Mouse (Mus musculus) heart, embryonic 13.5 days (tissue): ENCODE measurements around the gene Ldlrad3. TPM values are rescaled to one million over a fixed set of nuclear protein-coding genes. Genes with fewer than 3 reads are reported as not detected.

Source experiments
- ATAC-seq: fragments of 200-750 bp; cut with Nextera tagmentation; 2 replicates; pipeline ENCODE4 v1.8.0; 2017; ENCODE audit warnings: moderate TSS enrichment; ENCODE audit not compliant: insufficient number of reproducible peaks, low FRiP score, low TSS enrichment; ENCODE audit errors: extremely low read depth
- H3K27ac ChIP-seq: fragments of 300-500 bp; sonication (generic); replicated peaks from 2 replicates; pipeline ENCODE4 v1.5.1; 2015; ENCODE audit warnings: moderate library complexity, mild to moderate bottlenecking, inconsistent platforms
- H3K27me3 ChIP-seq: fragments of 300-500 bp; sonication (generic); replicated peaks from 2 replicates; pipeline ENCODE4 v1.6.1; 2015; ENCODE audit warnings: mild to moderate bottlenecking, inconsistent platforms
- H3K36me3 ChIP-seq: fragments of 300-500 bp; sonication (generic); 2 replicates; pipeline ENCODE4 v1.6.1; 2015; ENCODE audit warnings: mild to moderate bottlenecking, inconsistent platforms
- H3K4me1 ChIP-seq: fragments of 300-500 bp; sonication (generic); 2 replicates; pipeline ENCODE4 v1.6.1; 2015; ENCODE audit warnings: inconsistent platforms
- H3K4me2 ChIP-seq: fragments of 300-500 bp; sonication (generic); 2 replicates; pipeline ENCODE4 v1.6.1; 2015; ENCODE audit warnings: inconsistent platforms, mild to moderate bottlenecking, moderate library complexity
- H3K4me3 ChIP-seq: fragments of 300-500 bp; sonication (generic); 2 replicates; pipeline ENCODE4 v1.5.1; 2015; ENCODE audit warnings: moderate library complexity, mild to moderate bottlenecking, inconsistent platforms
- H3K9ac ChIP-seq: fragments of 300-500 bp; sonication (generic); 2 replicates; pipeline ENCODE4 v1.6.1; 2015; ENCODE audit warnings: inconsistent platforms, mild to moderate bottlenecking, moderate library complexity
- H3K9me3 ChIP-seq: fragments of 300-500 bp; sonication (generic); 2 replicates; pipeline ENCODE4 v1.6.1; 2016; ENCODE audit warnings: inconsistent platforms
- WGBS: fragments of 180-500 bp; shearing (Covaris S2); methylation state at CpG from one replicate; pipeline ENCODE4 v1.1.7; 2015; ENCODE audit warnings: mixed read lengths; 5-methylcytosine and 5-hydroxymethylcytosine counted together
- polyA plus RNA-seq: library from polyadenylated mRNA; unstranded; fragments of >200 nt; fragmentation: Nextera tagmentation; extraction: Ambion mirVana; gene quantifications from 2 replicates; pipeline ENCODE4 v1.2.1, GENCODE M21; 2015

The Ldlrad3 gene
- polyA plus RNA-seq, 1 experiment from 2014 or later = 16.3 TPM

DNA sequence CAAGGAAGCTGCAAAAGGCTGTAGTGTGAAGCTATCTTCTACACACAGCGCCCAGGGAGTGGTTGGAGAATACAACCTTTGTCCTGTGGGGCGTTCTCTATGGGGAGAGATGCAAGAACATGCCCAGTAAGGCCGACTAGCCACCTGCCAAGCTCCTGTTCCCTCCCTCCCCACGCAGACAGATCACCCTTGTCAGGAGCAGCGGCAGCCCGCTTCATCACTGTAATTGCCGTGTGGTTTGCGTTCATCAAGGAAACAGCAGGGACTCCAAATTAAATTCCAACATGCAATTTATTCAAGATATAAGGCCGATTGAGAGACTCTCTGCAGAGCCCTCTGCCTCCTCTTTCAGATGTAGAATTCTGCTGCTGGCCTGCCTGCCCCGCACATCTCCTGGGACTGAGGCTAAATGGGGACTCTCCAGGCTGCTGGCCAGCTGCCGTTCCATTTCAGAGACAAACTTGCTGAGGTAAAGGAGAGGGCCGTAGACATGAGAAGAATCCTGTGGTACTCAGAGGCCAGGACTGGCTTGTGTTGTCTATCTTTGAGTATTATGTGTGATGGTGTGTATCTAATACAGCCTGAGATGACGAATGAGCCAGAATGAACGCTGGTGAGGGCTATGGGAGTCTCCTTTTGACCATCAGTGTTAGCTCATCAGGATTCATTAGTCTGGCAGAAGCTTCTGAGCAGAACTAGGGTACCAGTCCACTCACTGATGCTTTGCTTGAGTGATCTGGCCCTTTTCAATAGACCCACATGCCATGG, 253.8 kb downstream of the Ldlrad3 start:
- no peaks in the 10 kb centered on the region for H3K4me1 ChIP-seq
- H3K9ac ChIP-seq = no peak overlapping the region
- no peaks in the 10 kb centered on the region for H3K9me3 ChIP-seq
- no peaks in the 10 kb centered on the region for H3K27me3 ChIP-seq
- H3K36me3 ChIP-seq = no peaks in the 10 kb centered on the region
- no peak overlapping the region for H3K4me2 ChIP-seq
- no peak for ATAC-seq
- WGBS = 79% methylated on average over 14 of the region's 14 CpGs
- no peak overlapping the region for H3K4me3 ChIP-seq
- H3K27ac ChIP-seq = no peak overlapping the region

- H3K36me3 ChIP-seq = no peaks in the 10 kb centered on the region
- 74% methylated on average over 12 of the region's 12 CpGs for WGBS
- no peak overlapping the region for H3K4me2 ChIP-seq
- ATAC-seq = no peak
- H3K27ac ChIP-seq = no peak overlapping the region
- H3K4me1 ChIP-seq = no peaks in the 10 kb centered on the region
- no peak overlapping the region for H3K4me3 ChIP-seq
- no peaks in the 10 kb centered on the region for H3K27me3 ChIP-seq
- H3K9me3 ChIP-seq = no peaks in the 10 kb centered on the region
- no peak overlapping the region for H3K9ac ChIP-seq
These were observed 260.5 kb downstream of the Ldlrad3 start for GRCm38 (mm10) chr2:101925591-101926188.

DNA sequence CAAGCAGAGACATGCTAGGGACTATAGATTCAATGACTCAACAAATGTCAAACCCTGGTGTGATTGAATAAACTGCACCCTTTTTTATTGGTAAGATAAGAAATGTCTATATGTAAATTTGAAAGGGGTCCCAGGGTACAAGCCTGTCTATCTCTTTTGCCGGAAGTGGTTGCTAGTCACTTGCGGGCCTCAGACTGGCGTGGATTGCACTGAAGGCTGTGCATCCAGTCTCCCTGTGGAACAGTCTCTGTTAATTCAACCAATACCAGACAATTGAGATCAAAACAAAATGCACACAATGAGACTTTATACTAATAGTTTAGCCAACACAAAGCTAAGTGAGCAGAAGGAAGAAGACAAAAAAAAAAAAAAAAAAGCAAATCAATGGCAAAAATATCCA, 261.0 kb downstream of the Ldlrad3 start:
- Histone ChIP-seq H3K4me1 (no peaks in the 10 kb centered on the region), H3K4me2 (no peak overlapping the region), H3K9ac (no peak overlapping the region), H3K36me3 (no peaks in the 10 kb centered on the region), H3K27ac (no peak overlapping the region), H3K4me3 (no peak overlapping the region), H3K27me3 (no peaks in the 10 kb centered on the region), H3K9me3 (no peaks in the 10 kb centered on the region)
- ATAC-seq = no peak
- WGBS = 81% methylated on average over 3 of the region's 3 CpGs

- H3K27ac ChIP-seq = no peak overlapping the region
- H3K9me3 ChIP-seq = no peaks in the 10 kb centered on the region
- no peaks in the 10 kb centered on the region for H3K27me3 ChIP-seq
- H3K36me3 ChIP-seq = no peaks in the 10 kb centered on the region
- H3K4me2 ChIP-seq = no peak overlapping the region
- H3K4me3 ChIP-seq = no peak overlapping the region
- 81% methylated on average over 4 of the region's 4 CpGs for WGBS
- H3K4me1 ChIP-seq = 0 out of 2 replicates have a peak, but pooled peaks cover 5% of the 10 kb centered on the region
- no peak for ATAC-seq
- H3K9ac ChIP-seq = no peak overlapping the region
These were observed 263.0 kb downstream of the Ldlrad3 start for GRCm38 (mm10) chr2:101923181-101923580.

- no peaks in the 10 kb centered on the region for H3K9me3 ChIP-seq
- ATAC-seq = no peak
- H3K4me3 ChIP-seq = no peak overlapping the region
- no peaks in the 10 kb centered on the region for H3K36me3 ChIP-seq
- H3K9ac ChIP-seq = no peak overlapping the region
- no peak overlapping the region for H3K27ac ChIP-seq
- no peaks in the 10 kb centered on the region for H3K27me3 ChIP-seq
- H3K4me1 ChIP-seq = 0 out of 2 replicates have a peak, but pooled peaks cover 5% of the 10 kb centered on the region
- 89% methylated on average over 4 of the region's 4 CpGs for WGBS
- no peak overlapping the region for H3K4me2 ChIP-seq
These were observed 263.9 kb downstream of the Ldlrad3 start for GRCm38 (mm10) chr2:101922302-101922701.

DNA sequence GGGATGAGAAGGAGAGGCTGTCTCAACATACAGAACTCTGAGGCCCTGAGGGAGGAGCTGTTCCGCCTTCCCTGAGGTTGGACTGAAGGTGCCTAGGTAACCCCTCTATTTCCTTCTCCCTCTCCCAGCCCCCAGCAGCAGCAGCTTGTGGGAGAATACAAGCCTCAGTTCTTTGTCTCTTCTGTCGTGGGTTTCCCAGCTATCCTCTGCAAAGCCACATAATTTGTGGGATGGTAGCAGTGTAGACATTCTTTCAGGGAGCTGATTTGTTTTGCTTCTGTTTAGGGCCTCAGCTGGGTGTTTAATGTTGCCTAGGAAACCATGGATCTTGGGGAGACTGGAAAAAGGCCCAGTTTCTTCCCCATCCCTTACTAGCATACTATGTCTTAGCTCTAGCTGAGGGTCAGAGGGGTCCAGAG, 266.0 kb downstream of the Ldlrad3 start:
- 63% methylated on average over 2 of the region's 2 CpGs for WGBS

GRCm38 (mm10) chr2:101918518-101918917, 267.7 kb downstream of the Ldlrad3 start:
- WGBS = 69% methylated on average over 7 of the region's 7 CpGs
- H3K4me3 ChIP-seq = no peak overlapping the region
- no peak for ATAC-seq
- H3K9me3 ChIP-seq = no peaks in the 10 kb centered on the region
- H3K36me3 ChIP-seq = no peaks in the 10 kb centered on the region
- H3K27ac ChIP-seq = no peak overlapping the region
- H3K27me3 ChIP-seq = no peaks in the 10 kb centered on the region
- no peak overlapping the region for H3K9ac ChIP-seq
- no peak overlapping the region for H3K4me2 ChIP-seq
- H3K4me1 ChIP-seq = 0 out of 2 replicates have a peak, but pooled peaks cover 5% of the 10 kb centered on the region

More for the DNA sequence above, 266.0 kb downstream of the Ldlrad3 start:
- Histone ChIP-seq H3K4me1 (0 out of 2 replicates have a peak, but pooled peaks cover 5% of the 10 kb centered on the region), H3K4me3 (no peak overlapping the region), H3K27me3 (no peaks in the 10 kb centered on the region), H3K9me3 (no peaks in the 10 kb centered on the region), H3K36me3 (no peaks in the 10 kb centered on the region), H3K4me2 (no peak overlapping the region), H3K27ac (no peak overlapping the region), H3K9ac (no peak overlapping the region)
- no peak for ATAC-seq

GRCm38 (mm10) chr2:101909326-101910080, 276.7 kb downstream of the Ldlrad3 start:
- Histone ChIP-seq H3K4me3 (no peak overlapping the region), H3K4me1 (peaks cover 6% of the 10 kb centered on the region), H3K27me3 (0 out of 2 replicates have a peak, but pooled peaks cover 3% of the 10 kb centered on the region), H3K4me2 (no peak overlapping the region), H3K9ac (no peak overlapping the region), H3K36me3 (peaks cover 6% of the 10 kb centered on the region), H3K9me3 (no peaks in the 10 kb centered on the region), H3K27ac (no peak overlapping the region)
- WGBS = 80% methylated on average over 15 of the region's 15 CpGs
- ATAC-seq = no peak

DNA sequence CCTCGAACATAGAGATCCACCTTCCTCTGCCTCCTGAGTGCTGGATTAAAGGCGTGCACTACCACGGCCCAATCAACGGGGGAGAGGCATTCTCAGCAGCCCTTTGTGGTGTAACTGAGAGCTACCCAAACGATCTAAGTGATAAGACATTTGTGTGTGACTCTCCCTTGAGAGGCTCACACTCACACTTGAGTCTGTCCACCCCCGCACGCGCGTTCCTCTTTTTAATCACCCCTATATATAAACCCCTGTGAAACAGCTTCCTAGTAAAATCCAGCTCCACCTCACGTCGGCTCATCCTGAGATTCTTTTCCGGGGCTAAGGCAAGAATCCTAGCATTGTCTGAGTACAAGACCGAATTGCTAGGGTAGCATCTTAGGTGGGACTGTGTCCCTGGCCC, 277.4 kb downstream of the Ldlrad3 start:
- H3K9ac ChIP-seq = no peak overlapping the region
- no peaks in the 10 kb centered on the region for H3K9me3 ChIP-seq
- 0 out of 2 replicates have a peak, but pooled peaks cover 3% of the 10 kb centered on the region for H3K27me3 ChIP-seq
- H3K4me1 ChIP-seq = peaks cover 8% of the 10 kb centered on the region
- no peak overlapping the region for H3K27ac ChIP-seq
- peaks cover 6% of the 10 kb centered on the region for H3K36me3 ChIP-seq
- WGBS = 65% methylated on average over 13 of the region's 13 CpGs
- H3K4me2 ChIP-seq = no peak overlapping the region
- no peak overlapping the region for H3K4me3 ChIP-seq
- ATAC-seq = no peak

GRCm38 (mm10) chr2:101907386-101908022, 278.7 kb downstream of the Ldlrad3 start:
- Histone ChIP-seq H3K4me2 (no peak overlapping the region), H3K4me1 (peaks cover 8% of the 10 kb centered on the region), H3K9me3 (no peaks in the 10 kb centered on the region), H3K36me3 (peaks cover 6% of the 10 kb centered on the region), H3K9ac (no peak overlapping the region), H3K27me3 (0 out of 2 replicates have a peak, but pooled peaks cover 3% of the 10 kb centered on the region), H3K4me3 (no peak overlapping the region), H3K27ac (no peak overlapping the region)
- 70% methylated on average over 10 of the region's 10 CpGs for WGBS
- ATAC-seq = no peak

GRCm38 (mm10) chr2:101906379-101906690, 279.9 kb downstream of the Ldlrad3 start:
- no peaks in the 10 kb centered on the region for H3K9me3 ChIP-seq
- H3K36me3 ChIP-seq = peaks cover 9% of the 10 kb centered on the region
- no peak for ATAC-seq
- H3K4me3 ChIP-seq = no peak overlapping the region
- no peak overlapping the region for H3K27ac ChIP-seq
- 0 out of 2 replicates have a peak, but pooled peaks cover 3% of the 10 kb centered on the region for H3K27me3 ChIP-seq
- H3K4me2 ChIP-seq = peak overlapping the region; percentile 62
- H3K4me1 ChIP-seq = peaks cover 8% of the 10 kb centered on the region
- H3K9ac ChIP-seq = peak overlapping the region; percentile 71; the same call in 1 of the 2 replicates
- WGBS = 47% methylated on average over 5 of the region's 5 CpGs
